Mouse (Mus musculus): ENCODE results near the gene Rgs7bp. TPM values are rescaled to one million over a fixed set of nuclear protein-coding genes. Genes with fewer than 3 reads are reported as not detected.
"Not testable (repeated sequence)": the region's sequence is repeated elsewhere in the genome, so short reads cannot be mapped to it uniquely, and the experiment has no call there.

Gene Rgs7bp
- total RNA-seq, 2 experiments from 2014 or later = 133 to 138 TPM

DNA sequence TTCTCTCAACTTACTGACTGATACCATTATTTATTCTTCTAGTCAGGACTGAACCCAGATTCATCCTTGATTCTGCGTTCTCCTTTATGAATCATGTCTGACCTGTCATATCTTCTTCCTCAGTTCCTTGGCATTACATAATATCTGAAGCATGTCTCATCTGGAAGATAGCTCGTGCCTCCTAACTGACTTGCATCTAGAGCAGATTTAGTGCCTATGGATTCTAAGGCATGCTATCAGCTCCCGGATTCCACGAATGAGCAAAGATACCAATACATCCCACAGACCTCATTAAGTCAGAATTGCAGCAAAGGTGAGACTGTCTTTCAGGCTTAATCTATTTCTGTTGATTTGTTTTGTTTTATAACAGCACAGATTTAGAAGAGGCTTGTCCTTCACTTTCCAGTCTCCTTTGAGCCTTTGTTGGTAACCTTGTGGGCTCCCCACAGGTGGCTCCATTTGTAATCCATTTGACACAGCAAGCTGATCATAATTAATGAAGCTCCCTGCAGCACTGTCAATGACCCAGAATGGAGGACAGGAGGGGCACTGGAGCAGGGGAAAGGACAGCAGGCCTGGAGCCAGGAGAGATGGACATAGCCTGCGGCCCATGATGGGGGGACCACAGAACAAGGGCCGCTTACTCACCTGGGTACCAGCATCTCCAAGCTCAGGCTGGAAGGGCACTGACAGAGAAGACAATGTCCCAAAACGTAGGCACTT lies 94.4 kb downstream of the Rgs7bp start:
- intact Hi-C loops (cut with DNase I) = loop anchor here (5.0 kb wide), 2 partner anchors 77 to 92 kb away; partner anchors contain the start of gene Rgs7bp
- no peak for DNase-seq (ENCODE audit: low spot score in 2 of 2)

DNA sequence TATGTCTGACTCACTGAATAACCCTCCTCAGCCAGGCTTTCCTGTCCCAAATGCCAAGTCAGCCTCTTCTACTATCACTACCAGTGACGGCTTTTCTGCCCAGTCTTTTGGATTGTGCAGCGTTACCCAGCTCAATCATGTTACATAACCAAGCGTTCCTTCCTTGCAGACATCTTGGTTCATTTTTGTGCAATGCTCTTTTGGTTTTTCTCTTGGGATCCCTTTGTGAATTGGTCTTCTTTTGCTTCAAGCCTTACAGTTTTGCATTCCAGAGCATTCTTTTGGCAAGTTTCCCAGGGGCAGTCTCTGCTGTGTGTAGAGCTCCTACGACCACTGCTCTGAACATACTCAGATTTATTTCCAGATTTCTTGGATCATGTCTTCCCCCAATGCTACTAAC lies 95.0 kb downstream of the Rgs7bp start:
- intact Hi-C loops (cut with DNase I) = loop anchor here (5.0 kb wide), 2 partner anchors 78 to 93 kb away; partner anchors contain the start of gene Rgs7bp
- no peak for DNase-seq (ENCODE audit: low spot score in 2 of 2)

DNA sequence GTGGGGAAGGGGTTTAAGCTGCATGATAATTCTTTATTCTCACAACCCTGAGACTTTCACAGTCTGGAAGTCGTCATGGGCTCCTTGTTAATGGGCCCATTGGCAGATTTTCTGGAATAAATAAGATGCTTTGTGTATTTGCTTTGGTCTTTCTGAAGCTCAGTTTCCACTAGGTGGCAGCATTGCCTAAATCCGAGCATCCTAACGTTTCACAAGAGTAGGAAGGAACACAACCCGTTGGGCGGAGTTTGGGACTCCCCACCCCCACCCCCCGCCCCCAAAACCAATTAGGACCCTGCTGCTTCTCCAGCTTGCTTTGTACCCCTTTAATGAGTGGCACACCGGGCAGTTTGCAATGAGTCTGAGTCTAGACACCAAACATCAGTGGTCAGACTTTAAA lies 106.8 kb downstream of the Rgs7bp start:
- peak; percentile 92 to 94 for DNase-seq (ENCODE audit: low spot score in 2 of 2)
- intact Hi-C loops (cut with DNase I) = loop anchor here (5.0 kb wide), 3 partner anchors 104 to 429 kb away; partner anchors contain the start of gene Rgs7bp

DNA sequence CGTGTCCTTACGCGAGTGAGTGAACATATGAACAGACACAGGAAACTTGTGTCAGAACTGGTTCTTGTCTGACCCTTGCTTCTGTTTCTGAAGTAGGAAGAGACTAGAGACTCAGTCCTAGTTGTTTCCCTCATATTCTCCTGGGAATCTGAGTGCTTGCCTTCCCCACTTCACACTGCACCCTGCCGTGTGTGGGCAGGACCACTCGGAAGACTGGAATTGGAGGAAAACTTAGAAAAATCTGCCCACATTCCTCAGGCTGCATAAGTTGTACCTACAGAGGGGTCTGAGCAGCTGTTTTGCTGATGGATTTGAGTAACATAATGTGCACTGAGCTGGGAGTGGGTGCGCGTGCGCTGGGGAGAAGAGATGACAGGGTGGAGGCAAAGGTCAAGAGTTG lies 114.2 kb downstream of the Rgs7bp start:
- DNase-seq (ENCODE audit: low spot score in 2 of 2) = no peak
- intact Hi-C loops (cut with DNase I) = loop anchor here (1.0 to 5.0 kb wide), 2 partner anchors 135 to 653 kb away; partner anchors contain the start of gene Adamts6

DNA sequence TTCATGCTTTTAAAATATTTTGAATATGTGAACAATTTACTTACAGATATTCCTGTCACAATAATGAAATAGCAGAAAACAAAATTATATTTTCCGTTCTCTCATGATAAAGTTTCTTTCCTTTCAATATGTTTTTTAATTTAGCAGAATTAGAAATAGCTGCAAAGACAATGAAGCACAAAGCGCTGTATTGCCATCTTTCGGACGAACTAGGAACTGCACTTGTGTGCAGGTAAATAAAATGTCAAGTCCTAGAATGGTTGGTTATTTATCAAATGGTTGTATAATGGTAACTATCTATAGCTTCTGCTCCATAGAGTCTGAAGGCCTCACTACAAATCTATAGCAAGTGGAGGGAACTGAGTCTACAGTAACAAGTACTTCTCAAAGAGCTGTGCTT lies 114.9 kb downstream of the Rgs7bp start:
- intact Hi-C loops (cut with DNase I) = loop anchor here (1.0 to 5.0 kb wide), 2 partner anchors 135 to 653 kb away; partner anchors contain the start of gene Adamts6

DNA sequence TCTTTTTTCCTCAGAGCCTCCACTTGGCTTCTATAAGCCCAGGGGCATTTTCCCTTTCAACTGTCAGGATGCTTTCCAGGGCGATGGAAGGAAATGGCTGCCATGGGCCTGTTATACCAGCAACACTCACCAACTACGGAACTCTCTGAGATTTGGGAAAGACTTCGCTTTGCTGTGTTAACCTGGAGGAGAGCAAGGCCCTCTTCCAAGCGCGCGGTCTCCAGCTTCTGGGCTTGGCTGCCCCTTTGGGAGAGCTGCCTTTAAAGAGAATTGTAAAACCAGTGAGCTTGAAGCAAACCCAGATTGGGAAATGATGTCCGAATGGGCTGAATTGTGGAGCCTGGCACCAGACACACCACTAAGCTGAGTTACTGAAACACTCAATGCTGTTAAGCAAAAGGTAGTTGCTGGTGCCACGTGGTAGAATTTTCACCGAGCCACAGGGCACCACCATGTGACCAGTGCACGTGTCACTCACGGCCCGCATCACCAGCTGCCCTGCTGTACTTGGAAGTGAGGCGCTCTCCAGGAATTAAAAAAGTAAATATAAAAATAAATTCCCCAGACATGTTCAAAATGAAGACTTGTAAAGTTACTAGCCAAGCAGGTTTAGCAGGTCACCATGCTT lies 115.7 kb downstream of the Rgs7bp start:
- intact Hi-C loops (cut with DNase I) = no loop called here
- no peak for DNase-seq (ENCODE audit: low spot score in 2 of 2)

More for the DNA sequence above, 114.9 kb downstream of the Rgs7bp start:
- DNase-seq (ENCODE audit: low spot score in 2 of 2) = peak; percentile 57 to 82

DNA sequence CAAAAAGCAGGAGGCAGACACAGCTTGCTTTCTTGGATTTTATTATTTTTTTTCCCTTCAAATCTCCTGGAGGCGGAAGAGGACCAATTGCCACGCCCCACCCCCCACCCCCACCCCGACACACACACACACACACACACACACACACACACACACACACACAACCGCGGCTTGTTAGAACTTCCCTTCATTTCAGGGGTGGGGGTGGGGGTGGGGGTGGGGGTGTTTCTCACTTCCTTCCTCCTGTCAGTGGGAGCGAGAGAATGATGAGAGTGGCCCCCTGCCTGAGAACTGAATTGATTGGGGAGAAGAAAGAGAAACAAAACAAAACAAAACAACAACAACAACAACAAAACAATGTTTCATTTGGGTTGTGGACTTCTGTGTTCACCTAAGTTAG lies 117.0 kb downstream of the Rgs7bp start:
- DNase-seq (ENCODE audit: low spot score in 2 of 2) = no peak
- intact Hi-C loops (cut with DNase I) = no loop called here

DNA sequence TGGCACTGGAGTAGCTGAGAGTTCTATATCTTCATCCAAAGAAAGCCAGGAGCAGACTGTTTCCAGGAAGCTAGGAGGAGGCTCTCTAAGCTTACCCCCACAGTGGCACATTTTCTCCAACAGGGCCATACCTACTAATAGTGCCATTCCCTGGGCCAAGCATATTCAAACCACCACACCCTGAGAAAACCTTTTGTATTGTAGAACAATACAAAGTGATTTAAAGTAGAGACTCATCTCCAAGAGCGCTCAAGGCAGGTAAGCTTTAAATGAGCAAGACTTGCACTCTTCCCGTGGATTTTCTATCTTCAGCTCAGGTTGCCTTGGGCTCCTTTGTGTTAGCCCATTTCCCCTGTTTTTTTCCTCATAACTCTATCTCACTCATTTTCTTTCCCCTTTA lies 118.1 kb downstream of the Rgs7bp start:
- no peak for DNase-seq (ENCODE audit: low spot score in 2 of 2)
- intact Hi-C loops (cut with DNase I) = no loop called here

DNA sequence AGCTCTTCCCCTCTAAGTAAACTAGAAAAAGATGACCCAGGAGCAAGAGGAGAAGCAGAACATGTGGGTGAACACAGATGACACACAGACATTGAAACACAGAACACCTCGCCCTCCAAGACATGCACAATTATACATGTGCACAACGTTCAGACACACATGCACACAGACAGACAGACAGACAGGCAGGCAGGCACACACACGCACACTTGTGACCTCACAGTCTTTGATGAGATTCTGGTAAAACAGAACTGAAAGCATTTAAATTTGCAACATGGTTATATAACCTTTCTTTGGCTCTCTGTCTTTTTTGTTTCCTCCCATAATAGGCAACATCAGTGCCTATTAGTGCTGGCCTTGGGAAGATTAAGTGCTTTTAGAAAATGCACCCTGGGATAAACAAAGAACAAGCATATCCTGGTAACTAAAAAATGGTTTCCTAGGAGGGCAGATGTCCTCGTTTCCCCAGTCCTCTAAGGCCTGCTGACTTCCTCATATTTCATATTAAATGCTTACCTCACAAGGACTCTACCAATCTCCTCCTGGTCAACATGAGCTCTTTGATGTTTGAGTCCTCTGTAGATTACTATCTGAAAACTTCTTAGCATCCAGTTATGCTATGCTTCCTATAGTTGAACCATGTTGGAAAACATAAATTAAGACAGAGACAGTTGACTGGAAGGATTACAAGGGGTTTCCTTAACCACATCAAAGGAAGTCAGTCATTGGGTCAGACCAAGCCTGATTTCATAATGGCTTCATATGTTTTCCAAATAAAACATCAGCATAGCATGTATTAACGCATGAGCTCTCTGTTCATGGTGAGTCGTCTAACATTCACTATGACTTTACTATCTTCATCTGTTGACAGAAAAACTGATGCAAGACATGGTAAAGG lies 122.8 kb downstream of the Rgs7bp start:
- intact Hi-C loops (cut with DNase I) = no loop called here
- DNase-seq (ENCODE audit: low spot score in 2 of 2) = no peak

DNA sequence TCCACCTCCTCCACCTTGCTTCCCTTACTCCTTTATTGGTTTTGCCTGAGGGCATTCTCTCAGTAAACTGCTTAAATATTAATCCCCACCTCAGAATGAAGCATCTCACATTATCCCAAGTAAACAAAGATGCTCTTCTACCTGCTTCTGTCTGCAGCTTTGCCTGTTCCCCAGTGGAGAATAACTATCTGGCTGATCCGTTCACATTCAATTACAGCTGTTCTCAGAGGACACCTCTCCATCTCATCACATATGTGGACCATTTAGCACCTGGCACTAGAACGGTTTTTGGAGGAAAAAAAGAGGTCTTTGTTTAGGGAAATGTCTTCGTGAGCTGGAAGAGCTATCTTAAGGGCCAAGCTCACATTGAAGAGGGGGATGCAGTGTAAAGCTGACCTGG lies 123.9 kb downstream of the Rgs7bp start:
- DNase-seq (ENCODE audit: low spot score in 2 of 2) = no peak
- intact Hi-C loops (cut with DNase I) = no loop called here

DNA sequence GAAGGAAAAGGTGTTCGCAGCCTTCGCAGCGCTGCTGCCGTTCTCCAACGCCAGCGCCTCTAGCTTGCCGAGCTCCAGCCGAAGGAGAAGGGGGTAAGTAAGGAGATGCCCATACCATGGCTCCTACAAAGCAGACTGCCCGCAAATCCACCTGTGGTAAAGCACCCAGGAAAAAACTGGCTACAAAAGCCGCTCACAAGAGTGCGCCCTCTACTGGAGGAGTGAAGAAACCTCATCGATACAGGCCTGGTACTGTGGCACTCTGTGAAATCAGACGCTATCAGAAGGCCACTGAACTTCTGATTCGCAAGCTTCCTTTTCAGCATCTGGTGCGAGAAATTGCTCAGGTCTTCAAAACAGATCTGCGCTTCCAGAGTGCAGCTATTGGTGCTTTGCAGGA lies 136.1 kb downstream of the Rgs7bp start:
- DNase-seq (ENCODE audit: low spot score in 2 of 2) = no peak
- intact Hi-C loops (cut with DNase I) = no loop called here

DNA sequence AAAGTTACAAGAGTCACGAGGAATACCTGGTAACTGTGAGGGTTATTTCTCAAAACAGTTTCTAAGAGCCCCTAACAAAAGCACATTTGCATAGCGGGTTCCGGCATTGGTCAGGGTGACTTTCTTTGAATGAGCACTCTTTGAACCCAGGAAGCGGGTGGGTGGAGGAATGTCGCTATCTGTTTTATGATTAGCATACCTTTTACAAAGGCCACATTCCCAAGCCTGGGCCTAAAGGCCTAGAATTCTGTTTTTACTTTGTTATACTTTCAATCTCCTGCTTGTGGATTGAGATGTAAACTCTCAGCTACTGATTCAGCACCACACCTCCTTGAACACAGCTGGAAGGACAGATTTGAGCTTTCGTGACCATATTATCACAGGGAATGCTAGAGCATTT lies 138.0 kb downstream of the Rgs7bp start:
- intact Hi-C loops (cut with DNase I); DNase-seq (ENCODE audit: low spot score in 2 of 2): not testable (repeated sequence)

DNA sequence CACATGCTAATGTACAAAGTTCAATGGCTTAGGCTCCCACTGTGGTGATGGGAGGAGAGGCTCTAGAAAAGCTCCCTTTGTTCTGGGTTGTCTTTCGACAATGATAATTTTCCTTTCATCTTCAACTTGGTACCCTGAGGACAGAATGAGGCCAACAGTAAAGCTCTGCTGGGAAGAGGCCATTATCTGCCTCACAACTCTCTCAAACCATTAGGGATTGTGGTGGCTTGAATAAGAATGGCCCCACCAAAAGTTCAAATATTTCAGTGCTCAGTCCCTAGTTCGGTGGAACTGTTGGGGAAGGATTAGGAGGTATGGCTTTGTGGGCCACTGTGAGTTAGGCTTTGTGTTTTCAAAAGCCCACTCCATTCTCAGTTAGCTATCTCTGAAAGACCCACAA lies 138.6 kb downstream of the Rgs7bp start:
- intact Hi-C loops (cut with DNase I) = no loop called here
- DNase-seq (ENCODE audit: low spot score in 2 of 2) = no peak

DNA sequence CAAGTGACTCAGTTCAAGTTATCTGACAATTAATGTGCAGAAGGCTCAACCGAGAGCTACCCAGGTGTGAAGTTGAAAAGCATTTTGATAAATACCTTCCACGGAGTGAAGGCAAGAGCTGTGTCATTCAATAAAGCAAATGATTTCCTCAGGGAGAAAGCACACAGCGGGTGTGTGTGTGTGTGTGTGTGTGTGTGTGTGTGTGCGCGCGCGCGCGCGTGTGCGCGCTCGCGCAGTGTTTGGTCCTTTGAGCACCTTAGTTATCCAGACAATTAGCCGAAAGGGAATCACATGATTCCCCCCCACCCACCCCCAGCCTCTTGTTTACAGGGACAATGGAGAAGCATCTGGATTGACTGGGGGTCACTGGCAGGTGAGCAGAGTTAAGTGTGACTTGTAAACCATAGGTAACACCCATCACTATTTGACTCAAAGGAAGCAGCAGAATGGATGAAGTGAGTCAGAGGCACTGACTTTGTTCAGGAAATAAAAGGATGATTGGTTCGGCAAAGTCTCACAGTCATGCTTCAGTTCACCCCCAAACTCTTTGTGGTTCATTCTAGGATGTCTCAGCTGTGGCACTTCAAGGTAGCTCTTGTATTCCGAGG lies 140.3 kb downstream of the Rgs7bp start:
- DNase-seq (ENCODE audit: low spot score in 2 of 2) = no peak
- intact Hi-C loops (cut with DNase I) = no loop called here

DNA sequence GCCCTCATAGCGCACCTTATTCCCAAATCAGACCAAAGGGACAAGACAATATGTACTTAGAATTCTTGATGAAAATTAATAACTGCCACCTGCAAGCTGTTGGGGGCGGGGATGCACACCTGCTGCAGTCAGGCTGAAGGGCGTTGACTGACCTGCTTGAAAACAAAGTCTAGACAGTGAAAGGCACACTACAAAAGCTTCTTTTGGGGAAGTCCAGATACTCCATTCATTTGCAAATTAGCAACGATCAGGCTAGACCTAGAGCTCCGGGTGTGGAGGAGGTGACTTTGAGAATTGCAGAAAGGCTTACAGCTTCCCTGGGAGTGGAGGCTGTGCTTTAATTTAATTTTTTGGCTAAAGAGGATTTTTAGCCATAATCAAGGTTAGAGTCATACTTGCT lies 143.1 kb downstream of the Rgs7bp start:
- DNase-seq (ENCODE audit: low spot score in 2 of 2); intact Hi-C loops (cut with DNase I): not testable (repeated sequence)

DNA sequence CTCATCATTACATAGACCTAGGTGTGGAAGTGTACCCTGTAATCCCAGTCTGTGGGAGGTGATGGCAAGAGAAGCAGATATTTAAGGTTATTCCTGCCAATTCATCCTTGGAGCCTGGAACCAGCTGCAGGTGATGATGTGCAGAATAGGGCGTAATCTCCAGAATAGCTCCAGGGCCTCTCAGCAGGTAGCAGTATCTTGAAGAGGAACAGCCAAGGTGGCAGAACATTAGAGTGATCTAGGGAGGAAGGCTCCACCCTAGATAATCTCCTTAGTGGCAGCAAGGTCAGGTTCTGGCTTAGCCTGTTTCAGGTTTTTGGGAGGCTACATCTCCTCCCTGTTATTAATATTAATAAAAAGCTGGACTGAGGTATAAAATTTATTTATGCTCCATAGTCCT lies 143.7 kb downstream of the Rgs7bp start:
- DNase-seq (ENCODE audit: low spot score in 2 of 2); intact Hi-C loops (cut with DNase I): not testable (repeated sequence)

DNA sequence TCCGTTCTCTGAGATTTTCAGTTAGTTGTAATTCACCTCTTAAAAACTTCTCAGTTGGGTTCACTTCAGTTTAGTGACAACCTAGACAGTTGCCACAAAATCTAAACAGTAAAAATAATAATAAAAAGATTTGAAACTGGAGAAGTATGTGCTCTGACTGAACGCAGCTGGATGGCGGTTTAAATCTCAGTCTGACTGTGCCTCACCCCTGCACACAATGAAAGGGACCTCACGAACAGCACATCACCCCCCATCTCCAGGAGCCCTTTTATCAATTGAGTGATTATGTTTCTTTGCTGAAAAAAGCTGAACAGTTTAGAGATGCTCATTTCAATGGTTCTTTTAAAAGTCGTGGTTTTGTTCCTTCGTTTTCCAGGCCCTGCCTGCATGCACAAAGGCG lies 146.0 kb downstream of the Rgs7bp start:
- no peak for DNase-seq (ENCODE audit: low spot score in 2 of 2)
- intact Hi-C loops (cut with DNase I) = no loop called here

All from left cerebral cortex, postnatal 14 days (tissue).